Mouse (Mus musculus) lung, postnatal 10 days (tissue): ENCODE data around the gene Gm6592.
"Not testable (repeated sequence)": the region's sequence is repeated elsewhere in the genome, so short reads cannot be mapped to it uniquely, and the experiment has no call there.

Experiments
- DNase-seq: peaks from one replicate; pipeline ENCODE4 v3.0.0; 2021

The Gm6592 gene

DNA sequence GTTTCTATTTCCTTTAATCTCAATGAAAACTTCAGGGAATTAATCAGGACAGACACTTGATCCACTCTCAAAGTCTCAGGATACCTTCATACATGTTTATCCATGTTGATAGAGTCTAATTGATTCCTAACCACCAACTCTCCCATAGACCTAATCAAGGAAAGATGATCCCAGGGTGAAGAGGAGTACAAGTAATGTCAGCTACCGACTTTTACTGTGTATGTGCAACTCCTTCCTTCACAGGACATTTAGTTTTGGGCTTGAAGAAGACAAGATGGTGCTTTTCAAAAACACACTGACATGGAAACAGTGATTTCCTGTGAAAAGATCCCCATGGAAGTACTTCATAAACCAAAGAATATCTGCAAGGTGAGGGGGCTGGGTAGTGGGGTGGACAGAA, at the start of gene Gm6592:
Gm6592 (plus strand) TSS at position 301 of the 400 bp plus-strand sequence.
- DNase-seq = no peak

DNA sequence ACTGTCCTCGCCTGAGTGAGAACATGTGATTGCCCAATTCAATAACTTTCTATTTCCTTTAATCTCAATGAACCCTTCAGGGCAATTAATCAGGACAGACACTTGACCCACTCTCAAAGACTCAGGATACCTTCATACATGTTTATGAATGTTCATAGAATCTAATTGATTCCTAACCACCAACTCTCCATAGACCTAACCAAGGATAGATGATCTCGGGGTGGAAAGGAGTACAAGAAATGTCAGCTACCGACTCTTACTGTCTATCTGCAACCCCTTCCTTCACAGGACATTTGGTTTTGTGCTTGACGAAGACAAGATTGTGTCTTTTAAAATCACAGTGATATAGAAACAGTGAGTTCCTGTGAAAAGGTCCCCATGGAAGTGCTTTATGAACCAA, 40.4 kb upstream of the Gm6592 start, which contains the start of gene Ssxb5:
Ssxb5 (plus strand) TSS at position 301 of the 400 bp plus-strand sequence.
- DNase-seq = not testable (repeated sequence)

DNA sequence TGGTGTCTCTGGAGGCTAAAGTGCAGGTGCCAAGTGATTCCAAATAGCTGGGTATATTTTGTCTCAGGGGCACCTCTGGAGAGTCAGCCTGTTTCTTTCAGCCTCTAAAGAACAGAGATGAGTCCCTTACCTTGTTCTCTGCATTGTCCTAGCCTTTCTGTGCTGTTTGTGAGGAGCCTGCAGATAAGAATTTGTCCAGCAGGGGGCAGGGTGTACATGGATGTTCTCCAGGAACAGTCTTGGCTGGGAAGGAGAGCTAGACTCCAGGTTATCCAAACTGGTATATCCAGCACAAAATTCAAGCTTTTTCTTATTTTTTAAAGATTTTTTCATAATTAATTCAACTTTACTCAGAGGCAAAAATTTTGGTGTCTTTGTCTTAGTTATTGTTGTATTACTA, 11.8 kb upstream of the Gm6592 start:
- DNase-seq = peak; percentile 47

DNA sequence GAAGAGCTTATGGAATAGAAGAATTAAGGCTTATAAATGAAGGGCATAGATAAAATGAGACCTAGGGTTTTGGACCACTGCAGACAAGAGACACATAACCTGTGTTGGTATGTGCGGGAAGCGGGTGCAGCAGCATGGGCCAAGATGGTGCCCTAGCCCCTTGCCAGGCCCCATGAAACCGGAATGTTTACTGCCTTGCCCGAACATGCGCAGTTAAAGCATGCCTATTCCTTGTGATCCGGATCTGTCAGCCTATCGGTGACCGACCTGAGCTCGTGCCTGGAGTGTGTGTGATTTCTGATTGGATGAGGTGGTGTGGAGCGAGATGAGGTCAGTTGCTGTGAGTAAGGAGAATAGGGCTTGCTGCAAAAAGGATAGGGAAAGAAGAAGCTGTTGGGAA, 8.7 kb downstream of the Gm6592 start:
- DNase-seq = no peak

DNA sequence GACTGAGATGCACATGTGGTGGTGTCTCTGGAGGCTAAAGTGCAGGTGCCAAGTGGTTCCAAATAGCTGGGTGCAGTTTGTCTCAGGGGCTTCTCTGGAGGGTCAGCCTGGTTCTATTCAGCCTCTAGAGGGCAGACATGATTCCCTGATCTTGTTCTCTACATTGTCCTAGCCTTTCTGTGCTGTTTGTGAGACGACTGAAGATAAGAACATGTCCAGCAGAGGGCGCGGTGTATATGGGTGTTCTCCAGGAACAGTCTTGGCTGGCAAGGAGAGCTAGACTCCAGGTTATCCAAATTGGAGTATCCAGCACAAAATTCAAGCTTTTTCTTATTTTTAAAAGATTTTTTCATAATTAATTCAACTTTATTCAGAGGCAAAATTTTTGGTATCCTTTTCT, 20.5 kb downstream of the Gm6592 start:
- DNase-seq = peak; percentile 84

DNA sequence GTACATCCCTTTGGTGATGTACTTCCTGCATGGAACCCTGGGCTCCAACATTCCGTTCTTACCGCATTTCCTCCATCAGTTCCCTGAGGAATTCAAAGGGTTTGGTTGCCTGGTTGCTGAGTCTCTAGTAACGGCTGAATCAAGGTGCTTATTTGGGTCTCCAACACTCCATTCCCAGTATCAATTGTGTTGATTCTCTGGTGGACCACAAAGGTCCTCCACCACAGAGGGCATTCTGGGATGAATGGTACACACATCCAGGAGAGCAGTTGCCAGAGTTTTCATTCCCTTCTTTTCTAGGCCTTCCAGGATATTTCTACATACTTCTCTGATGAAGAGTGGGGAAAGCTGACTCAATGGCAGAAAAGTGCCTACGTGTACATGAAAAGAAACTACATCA, 30.2 kb downstream of the Gm6592 start, which contains the start of gene Gm5751:
Gm5751 (plus strand) TSS at position 301 of the 400 bp plus-strand sequence.
- DNase-seq = not testable (repeated sequence)

DNA sequence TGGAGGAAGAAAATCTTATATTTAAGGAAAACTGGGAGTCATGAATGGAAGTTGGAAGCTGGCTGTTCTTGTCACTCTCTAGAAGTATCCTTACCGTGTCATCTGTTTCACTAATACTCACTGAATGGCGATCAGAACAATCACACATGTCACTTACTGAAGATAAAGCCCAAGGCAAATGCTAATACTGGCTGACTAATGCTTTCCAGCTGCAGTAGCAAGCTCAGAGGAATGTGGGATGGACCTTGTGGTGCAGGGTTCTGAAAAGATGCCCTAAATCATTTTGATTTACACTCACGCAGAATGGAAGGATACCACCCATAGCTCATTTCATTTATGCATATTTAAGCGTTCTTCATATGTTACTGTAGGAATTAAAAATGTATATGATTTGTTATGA, 40.5 kb downstream of the Gm6592 start:
- no peak for DNase-seq

DNA sequence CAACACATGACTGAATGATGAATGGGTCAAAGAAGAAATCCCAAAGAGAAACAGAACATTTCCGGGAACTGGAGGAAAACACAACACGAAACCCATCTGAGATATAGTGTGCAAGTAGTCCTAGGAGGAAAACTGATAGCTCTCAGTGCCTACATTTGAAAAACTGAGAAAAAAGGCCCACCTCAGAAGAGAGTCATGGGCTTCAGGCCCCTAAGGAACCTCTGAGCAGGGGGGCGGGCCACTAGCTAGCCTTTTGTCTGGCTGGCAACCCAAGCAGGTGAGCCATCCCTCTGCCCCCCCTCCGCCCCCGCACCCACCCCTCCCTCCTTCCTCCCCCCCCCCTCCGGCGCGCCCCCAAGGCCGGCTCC, 48.2 kb downstream of the Gm6592 start:
- DNase-seq = no peak

DNA sequence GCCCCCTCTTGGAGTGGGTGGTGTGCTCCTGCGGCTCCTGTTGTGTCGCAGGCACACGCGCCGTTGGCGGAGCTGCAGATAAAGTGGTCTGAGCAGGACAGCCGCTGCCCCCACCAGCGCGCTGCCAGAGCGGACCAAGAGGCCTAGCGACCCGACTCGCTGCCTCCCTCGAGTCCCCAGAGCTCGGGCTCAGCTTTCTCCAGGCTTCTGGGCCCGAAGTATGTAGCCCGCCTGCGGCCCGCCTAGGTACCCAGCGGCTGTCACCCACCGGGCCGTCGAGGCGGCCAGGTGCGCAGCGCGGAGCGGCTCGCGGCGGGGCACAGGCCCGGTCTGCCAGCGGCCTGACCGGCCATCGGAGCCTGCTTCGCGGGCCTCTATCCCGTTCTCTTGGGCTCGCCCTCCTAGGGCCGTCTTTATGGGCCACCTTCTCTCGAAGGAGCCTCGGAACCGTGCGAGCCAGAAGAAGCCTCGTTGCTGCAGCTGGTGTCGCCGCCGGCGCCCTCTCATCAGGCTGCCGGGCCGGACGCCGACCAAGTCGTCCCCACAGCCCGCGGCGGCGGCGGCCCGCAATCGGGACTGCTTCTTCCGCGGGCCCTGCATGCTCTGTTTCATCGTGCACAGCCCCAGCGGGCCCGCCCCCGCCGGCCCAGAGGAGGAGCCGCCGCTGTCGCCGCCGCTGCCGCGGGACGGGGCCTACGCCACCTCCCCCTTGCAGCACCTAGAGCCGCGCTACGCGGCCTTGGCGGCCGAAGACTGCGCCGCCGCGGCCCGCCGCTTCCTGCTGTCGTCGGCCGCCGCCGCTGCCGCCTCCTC, 48.8 kb downstream of the Gm6592 start, which contains the start of gene B630019K06Rik:
B630019K06Rik (plus strand) TSS at position 40 of the 813 bp plus-strand sequence.
- peak; percentile 75 for DNase-seq

DNA sequence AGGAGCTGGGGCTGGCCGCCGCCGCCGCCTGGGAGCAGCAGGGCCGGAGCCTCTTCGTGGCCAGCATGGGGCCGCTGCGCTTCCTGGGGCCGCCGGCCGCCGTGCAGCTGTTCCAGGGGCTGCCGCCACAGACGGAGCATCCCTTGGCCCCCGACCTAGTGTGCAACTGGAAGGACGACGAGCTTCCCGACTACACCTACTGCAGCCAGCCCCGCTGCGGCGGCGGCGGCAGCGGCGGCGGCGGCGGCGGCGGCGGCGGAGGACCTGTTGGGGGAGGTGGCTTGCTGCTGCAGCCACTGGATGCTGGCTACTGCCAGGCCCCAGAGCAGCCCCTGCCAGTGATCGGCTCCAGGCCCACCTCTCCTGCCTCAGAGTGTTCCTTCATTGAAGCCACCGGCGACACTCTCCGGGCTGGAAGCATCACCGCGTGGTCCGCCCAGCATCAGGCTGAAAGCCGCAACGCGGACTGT, 49.4 kb downstream of the Gm6592 start:
- DNase-seq = no peak
